Mouse (Mus musculus) cerebellum, adult 18-20 months (tissue): ENCODE measurements at regions not wholly inside any gene's neighbourhood (a gene's known extent, or its start where the extent isn't known, plus 50 kb on each side); places are given as distances from the start of the nearest gene placed in this dataset.
"Not testable (repeated sequence)": the region's sequence is repeated elsewhere in the genome, so short reads cannot be mapped to it uniquely, and the experiment has no call there.

Experiments
- DNase-seq, 2 experiments: peaks; one replicate each; pipeline ENCODE4 v3.0.0; 2021

- DNase-seq: no peak
These were observed 163.1 kb downstream of the Ifng start for GRCm38 (mm10) chr10:118603857-118604414.

GRCm38 (mm10) chr10:118605156-118605821, 164.4 kb downstream of the Ifng start:
- no peak for DNase-seq

GRCm38 (mm10) chr10:118607418-118607817, 166.6 kb downstream of the Ifng start:
- DNase-seq: no peak

GRCm38 (mm10) chr10:118608376-118609145, 167.7 kb downstream of the Ifng start:
- no peak for DNase-seq

- DNase-seq: no peak
These were observed 168.3 kb downstream of the Ifng start for GRCm38 (mm10) chr10:118609157-118609556.

GRCm38 (mm10) chr10:118610868-118611461, 170.1 kb downstream of the Ifng start:
- no peak for DNase-seq

GRCm38 (mm10) chr10:118612091-118612490, 171.2 kb downstream of the Ifng start:
- no peak for DNase-seq

- no peak for DNase-seq
These were observed 172.3 kb downstream of the Ifng start for GRCm38 (mm10) chr10:118613056-118613695.

- no peak for DNase-seq
These were observed 173.5 kb downstream of the Ifng start for GRCm38 (mm10) chr10:118614251-118614865.

- no peak for DNase-seq
These were observed 174.5 kb downstream of the Ifng start for GRCm38 (mm10) chr10:118615131-118616020.

- DNase-seq: no peak
These were observed 175.3 kb downstream of the Ifng start for GRCm38 (mm10) chr10:118616031-118616615.

- DNase-seq: no peak
These were observed 176.6 kb downstream of the Ifng start for GRCm38 (mm10) chr10:118617291-118618044.

- not testable (repeated sequence) for DNase-seq
These were observed 177.4 kb downstream of the Ifng start for GRCm38 (mm10) chr10:118618251-118618650.

GRCm38 (mm10) chr10:118618766-118619600, 178.1 kb downstream of the Ifng start:
- no peak for DNase-seq

- DNase-seq: no peak
These were observed 178.8 kb downstream of the Ifng start for GRCm38 (mm10) chr10:118619601-118620000.

GRCm38 (mm10) chr10:118620611-118621010, 179.8 kb downstream of the Ifng start:
- no peak for DNase-seq

- DNase-seq: no peak
These were observed 180.7 kb downstream of the Ifng start for GRCm38 (mm10) chr10:118621546-118621945.

- no peak for DNase-seq
These were observed 181.3 kb downstream of the Ifng start for GRCm38 (mm10) chr10:118622131-118622530.

GRCm38 (mm10) chr10:118622916-118623315, 182.1 kb downstream of the Ifng start:
- DNase-seq: no peak
